Mouse (Mus musculus) spleen, adult 2 months (tissue): Measurements from ENCODE around the gene Cwc27.

Source experiments
- CTCF ChIP-seq: fragments of 200-500 bp; IDR thresholded peaks from 2 replicates; pipeline ENCODE4 v1.5.1; 2011; ENCODE audit warnings: mild to moderate bottlenecking, inconsistent platforms; ENCODE audit not compliant: insufficient read depth, insufficient read length, insufficient replicate concordance; ENCODE audit errors: extremely low read depth
- POLR2A ChIP-seq: fragments of 200-500 bp; IDR thresholded peaks from 2 replicates; pipeline ENCODE4 v1.6.1; 2011; ENCODE audit warnings: low read depth, low read length, inconsistent platforms

GRCm38 (mm10) chr13:104692710-104693109 is 124.2 kb downstream of the Cwc27 start:
- TF ChIP-seq CTCF (no peak), POLR2A (no peak)
